Mouse (Mus musculus) urinary bladder, postnatal 25 days (tissue): ENCODE data around the gene Xpo6.
A peak's percentile ranks its signal among the peaks of the same experiment; 100 is the strongest.

Experiments used
- DNase-seq: peaks from one replicate; pipeline ENCODE4 v3.0.0; 2022; ENCODE audit warnings: low spot score

The Xpo6 gene

DNA sequence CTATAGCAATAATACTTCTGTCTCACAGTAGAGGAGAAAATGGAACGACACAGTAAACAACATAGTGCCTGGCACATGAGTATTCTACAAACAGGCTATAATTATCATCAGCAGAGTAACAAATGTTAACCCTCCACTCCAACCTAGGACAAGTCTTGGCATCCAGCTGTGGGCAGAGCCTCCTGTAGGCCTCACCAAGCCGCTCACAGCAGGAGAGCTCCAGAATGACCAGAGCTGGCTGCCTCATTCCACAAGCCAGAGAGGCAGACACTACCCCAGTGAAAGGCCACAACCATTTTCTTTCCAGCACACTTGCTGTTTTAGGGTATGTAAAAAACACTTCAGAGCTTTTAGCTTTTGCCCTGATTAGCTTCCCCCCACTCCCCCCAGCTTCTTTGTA is 72.6 kb downstream of the Xpo6 start:
- DNase-seq, result no peak

DNA sequence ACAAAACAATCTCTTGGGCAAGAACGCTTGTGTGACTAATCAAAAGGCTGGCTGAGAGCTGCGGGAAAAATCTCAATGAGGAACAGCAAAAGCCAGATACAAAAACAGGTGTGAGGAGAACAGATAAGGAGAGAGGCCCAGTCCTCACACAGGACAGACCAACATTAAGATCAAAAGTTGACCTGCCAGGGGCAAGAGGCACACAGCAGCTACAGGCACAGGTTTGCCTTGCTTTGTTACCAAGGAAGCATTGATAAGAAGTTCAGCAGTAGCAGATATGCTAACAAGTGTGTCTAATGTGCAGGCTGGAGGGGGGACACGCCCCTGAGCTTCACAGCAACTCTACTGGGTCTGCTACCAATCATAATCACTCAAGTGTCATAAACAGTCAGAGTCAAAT is 73.8 kb downstream of the Xpo6 start:
- no peak for DNase-seq

DNA sequence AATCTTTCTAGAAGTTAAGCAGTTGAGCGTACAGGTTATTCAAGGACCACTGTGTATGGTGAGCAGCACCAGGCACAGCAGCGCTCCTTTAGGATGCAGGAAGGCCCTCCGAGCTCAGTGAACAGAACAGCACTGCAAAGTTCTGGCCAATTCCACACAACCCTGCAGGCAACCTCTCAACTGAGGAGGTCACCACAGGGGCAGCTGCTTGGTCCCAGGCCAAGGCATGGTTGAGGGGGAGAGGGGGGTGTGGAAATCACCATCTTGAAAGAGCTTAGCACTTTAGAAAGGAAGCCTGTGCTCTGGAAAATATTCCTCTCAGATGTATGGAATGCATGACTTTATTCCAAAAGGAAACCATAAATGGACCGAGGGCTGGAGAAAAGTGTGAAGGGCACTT is 78.8 kb downstream of the Xpo6 start:
- DNase-seq, result no peak

DNA sequence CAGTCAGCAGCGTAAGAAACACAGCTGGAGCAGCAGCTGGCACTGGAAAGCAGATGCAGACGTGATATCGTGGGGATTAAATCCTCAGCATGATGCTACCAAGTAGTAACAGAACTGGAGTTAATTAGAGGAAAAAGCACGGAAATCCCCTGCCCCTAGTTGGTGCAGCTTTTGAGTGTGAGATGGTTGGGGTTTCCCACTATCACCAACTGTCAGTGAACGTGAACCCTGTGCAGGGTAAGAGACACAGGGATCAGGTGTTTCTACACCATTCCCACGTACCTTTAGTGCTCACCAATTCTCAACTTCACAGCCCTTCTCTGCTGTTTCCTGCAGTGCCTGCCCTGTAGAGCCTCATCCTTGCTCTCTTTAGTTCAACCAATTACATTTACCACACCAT is 80.5 kb downstream of the Xpo6 start:
- no peak for DNase-seq

DNA sequence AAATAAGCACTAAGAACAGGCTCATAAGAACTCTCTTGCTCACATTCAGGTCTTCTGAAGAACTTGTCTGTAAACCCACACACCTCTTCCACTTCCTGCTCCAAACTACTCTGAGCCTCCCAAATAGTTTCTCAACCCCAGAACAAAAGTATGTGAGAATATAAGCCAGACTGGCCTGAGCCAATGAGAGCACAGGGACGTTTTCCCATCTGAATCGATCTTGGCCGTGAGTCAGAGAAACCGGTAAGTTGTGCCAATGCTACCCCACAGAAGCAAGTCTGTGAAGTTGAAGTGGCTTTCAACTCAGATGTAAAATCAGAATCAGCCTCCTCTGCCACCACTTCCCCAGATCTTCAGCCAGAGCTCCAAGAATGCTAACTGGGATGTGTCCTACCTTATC is 87.0 kb downstream of the Xpo6 start:
- DNase-seq, result no peak

DNA sequence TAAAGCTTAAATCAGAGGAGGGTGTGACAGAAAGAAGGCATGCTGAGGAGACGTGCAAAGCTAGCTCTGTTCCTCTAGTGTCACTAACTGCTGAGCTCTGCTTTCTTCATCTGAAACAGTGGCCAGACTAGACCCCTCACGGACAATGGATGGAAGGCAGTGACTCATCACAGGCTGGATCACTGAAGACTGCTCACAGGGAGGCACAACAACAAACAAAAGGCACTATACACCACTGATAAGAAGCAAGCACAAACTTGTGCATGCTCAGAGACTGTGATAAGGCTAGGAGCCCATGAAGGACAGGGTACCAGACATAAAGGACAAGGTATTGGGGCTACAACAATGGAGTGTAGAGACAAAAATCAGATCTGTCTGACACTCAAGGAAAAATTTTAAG is 89.1 kb downstream of the Xpo6 start:
- no peak for DNase-seq

DNA sequence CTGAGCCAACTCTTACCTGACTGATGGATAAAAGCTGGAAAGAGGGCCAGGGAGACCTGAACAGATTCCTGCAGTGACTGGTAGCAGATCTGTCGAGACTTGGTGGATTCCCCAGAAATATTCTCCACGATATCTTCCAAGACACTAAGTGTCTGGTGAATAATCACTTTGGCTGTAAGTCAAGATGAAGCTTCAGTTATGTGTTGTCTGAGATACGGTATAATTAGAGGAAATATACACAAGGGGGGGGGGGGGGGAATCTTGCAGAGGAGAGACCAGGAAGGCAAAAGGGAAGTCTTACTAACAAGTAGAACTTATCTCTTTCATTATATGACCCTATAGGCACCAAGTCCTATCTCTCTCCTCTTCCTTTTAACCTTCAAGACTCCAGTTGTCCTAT is 90.4 kb downstream of the Xpo6 start:
- DNase-seq, result no peak

DNA sequence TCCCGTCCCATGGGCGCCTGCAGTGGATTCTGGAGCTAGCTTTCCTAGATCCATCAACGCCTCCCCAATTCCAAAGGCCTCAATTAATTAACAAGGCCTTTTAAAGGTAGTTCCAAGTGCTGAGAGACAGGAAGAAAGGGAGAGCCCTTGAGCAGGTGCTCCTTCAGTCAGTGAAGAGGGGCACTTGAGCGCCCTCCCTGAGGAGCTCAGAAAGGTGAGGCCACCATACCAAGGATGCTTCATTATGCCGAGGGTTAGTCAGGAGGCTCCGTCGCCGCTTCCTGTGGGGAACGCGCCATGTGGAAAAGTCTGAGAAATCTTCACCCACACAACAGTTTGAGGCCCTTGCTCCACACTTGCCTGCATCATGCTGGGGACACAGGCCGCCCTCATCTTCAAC is 99.9 kb downstream of the Xpo6 start:
- no peak for DNase-seq

DNA sequence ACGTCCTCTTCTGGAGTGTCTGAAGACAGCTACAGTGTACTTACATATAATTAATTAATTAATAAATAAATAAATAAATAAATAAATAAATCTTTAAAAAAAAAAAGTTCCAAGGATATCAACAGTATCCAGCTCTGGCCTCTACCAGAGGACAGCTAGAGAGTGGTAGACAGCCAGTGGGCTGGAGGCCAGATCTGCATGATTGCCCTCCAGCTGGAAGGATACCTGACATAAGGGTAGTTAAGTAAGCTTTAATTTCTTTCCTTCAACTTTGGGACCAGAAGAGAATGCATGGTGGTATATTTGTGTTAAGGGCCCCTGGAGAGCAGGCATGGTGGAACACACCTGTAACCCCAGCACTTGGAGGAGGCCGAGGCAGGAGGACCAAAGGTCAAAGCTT is 100.5 kb downstream of the Xpo6 start:
- no peak for DNase-seq

DNA sequence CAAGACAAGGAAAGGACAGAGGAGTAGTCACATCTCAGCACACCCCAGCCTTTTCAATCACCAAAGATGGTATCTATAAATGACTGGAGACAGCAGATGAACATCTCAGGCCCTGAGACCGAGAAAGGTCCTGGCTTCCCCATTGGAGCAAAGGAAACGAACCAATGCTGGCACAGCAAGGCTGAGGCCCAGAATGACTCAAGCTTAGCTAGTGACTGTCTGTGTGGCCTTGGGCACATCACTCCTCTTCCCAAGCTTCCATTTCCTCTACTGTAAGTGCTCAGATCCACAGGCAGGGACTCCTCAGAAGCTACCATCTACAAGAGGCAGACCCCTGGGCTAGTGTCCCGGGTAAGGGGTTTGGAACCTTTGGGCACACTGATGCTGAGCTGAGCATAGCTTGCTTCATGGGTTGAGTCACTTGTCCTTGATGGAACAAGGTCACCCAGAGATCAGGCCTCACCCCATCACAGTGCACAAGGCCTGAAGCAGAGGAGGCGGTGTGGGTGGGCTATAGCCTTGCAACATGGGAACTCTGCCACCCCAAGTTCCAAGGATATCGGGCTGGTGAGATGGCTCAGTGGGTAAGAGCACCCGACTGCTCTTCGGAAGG is 101.0 kb downstream of the Xpo6 start:
- no peak for DNase-seq

DNA sequence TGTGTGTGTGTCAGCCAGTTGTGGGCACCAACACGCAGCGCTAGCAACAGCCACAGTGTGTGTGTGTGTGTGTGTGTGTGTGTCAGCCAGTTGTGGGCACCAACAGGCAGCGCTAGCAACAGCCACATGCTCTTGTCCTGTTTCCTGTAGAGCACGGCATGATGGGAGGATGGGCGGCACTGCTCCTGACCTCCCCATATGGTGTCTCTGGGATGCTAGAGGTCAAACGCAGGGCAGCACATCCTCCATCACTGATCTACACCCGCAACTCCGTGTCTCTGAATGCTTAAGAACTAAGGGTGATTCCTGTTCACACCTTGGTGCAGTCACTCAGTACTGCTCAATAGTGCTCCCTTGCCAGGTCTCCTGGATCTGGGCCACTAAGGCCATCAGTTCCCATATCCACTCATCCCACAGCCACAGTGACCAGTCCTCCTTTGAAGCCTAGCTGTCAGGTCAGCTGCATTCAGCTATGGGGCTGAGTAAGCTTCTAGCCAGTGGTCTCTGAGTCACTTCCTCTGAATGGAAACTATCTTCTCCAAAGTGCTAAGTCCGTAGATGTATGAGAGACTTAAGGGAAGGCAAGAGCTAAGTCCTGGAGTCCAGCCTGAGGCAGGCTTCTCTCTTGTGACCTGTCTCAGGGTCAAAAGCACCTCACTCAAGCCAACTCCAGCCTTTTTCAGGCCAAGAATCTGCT is 102.9 kb downstream of the Xpo6 start:
- DNase-seq, result no peak

DNA sequence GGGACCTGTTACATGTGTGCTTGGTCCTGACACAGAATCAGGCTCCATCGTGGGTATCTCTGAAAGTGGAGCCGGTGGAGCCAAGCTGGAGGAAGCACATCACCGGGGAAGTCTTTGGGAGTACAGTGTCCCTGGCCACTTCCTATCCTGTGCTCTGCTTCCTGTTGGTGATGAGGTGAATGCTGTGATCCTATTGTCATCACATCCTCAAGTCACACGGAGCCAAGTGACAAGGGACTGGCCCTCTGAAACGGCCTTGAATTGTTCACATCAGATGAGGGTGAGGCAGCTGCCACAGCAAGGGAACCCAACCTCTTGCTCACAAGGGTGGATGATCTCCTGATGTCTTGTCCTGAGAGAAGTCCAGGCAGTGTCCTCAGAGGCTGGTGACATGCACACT is 103.7 kb downstream of the Xpo6 start:
- DNase-seq, result no peak

DNA sequence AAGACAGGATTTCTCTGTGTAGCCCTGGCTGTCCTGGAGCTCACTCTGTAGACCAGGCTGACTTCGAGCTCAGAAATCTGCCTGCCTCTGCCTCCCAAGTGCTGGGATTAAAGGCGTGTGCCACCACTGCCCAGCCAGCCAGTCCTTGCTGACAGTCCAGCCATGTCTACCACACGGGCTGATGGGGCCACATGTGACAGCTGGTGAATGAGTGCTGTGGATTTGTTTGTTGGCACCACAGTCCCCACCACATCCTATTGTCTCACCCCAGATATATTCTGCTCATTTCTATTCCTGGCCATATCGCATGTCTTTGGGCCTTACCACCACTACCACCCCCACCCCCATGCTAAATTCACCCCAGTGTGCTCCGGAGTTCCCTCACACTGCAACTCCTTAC is 105.6 kb downstream of the Xpo6 start:
- DNase-seq, result no peak

DNA sequence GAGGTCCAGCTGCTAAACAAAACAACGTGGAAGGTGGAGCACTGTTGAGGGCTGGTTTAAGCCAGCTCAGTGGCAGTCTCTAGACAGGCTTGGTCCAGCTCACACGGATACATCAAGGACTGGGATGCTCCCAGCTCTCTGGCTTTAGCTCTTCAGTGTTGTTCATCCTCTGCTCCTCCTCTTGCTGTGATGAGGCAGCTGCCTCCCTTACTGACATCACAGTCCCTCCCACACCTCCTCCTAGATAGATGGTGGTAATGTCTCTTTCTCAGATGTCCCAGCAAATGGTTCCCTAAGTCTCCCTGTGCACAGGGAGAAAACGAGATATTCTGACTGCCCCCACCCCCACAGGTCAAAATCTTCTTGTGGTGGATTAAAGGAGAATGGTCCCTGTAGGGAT is 107.1 kb downstream of the Xpo6 start:
- no peak for DNase-seq

DNA sequence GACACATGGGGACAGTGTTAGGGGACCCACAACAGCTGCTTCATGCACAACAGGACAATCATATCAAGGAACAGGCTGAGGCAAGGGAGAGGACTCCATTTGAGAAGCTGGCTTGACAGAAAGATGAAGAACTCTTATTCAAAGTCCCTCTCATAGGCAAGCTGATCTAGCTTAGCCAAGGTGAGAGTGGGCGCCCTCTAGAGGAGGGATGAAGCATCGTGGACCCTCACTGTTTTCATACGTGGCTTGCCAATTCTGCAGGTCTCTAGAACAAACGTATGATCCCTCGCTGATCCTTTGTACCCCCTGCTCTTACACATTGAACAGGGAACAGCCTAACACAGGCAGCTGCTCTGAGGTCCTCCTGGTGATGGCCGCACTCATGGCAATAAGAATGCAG is 110.5 kb downstream of the Xpo6 start:
- DNase-seq, result peak; percentile 45

DNA sequence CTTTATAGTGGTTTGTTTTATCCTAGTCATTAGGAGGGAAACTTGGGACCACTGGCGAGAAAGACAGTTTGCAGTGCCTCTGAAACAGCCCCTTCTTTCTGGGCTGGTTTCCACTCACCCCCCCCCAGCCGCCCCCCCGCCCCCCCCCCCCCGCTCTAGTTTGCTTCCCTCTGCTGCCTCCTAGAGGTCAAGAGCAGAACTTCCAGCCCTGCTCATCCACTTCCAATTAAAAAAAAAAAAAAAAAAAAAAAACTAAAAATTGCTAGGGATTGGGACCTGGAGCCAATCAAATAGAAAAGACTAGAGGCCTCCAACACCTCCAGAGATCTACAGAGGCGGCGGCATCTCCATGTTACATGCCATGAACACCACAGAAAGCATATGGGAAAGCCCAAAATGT is 112.1 kb downstream of the Xpo6 start:
- no peak for DNase-seq

DNA sequence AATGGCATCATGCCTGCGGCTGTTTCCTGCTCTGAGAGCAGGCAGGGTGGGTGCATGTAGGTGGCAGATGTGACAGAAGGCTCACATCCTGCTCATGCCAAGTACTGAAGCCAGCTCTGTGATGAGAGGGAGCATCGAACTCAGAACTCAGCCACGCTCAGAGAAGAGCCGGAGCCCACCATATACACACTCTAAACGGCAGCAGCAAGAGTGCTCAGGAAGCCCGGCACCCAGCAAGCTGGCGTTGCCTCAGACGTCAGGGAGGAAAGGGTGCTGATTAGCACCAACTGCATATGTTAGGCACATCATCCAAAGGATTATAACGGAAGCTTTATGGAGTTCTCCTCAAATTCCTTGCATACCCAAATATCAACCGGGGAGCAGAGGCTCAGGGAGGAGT is 112.7 kb downstream of the Xpo6 start:
- DNase-seq, result no peak

DNA sequence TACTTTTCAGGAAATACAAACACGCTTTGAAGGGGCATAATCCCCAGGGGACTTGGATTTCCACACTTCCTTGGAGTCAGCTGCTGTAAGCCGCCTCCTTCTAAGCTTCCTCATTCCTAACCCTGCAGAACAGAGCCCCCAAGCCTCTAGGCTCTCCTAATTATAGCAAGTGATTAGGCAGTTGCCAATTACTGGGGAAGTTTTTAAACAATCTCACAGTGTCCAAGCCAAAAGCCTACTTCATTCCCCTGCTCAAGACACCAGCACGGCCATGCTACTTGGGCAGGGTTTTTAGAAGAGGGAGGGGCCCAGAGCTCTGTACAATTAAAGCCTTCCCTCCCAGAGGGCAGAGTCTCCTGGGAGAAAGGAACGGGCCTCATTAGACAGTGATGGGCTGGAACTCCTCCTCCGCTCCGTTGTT is 114.0 kb downstream of the Xpo6 start:
- DNase-seq, result no peak

DNA sequence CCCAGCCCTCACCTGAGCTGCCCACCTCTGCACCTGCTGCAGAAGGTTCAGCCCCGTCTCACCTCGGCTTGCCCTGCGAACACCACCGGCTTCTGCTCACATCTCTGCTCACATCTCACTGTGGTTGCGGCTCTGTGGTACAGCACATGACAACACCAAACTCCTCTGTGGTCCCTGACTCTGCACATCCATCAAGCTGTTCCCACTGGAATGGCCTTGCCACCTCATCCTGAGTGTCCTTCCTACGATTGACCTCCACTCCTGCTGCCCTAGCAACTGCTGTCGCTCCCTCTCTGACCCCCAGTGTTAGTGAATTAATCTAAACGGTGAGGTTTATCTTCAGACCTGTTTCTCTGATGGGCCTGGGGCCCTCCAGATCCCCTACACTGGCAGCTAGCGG is 115.1 kb downstream of the Xpo6 start:
- DNase-seq, result no peak

DNA sequence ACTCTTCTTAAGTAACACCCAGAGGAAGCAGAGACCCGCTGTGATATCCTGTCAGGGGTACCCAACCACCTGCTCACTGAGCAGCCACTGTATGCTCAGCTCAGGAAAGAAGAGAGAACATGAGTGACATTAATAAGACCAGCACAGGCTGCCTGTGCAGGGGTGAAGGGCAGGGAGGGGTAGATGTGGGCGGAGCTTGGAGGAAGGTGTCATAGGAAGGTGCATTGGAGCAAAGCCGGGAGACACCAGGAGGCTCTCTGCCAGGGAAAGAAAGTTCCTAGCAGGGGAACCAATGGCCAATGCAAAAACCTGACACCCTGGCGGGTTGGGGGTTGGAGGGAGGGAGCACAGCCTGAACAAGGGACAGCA is 116.3 kb downstream of the Xpo6 start:
- no peak for DNase-seq

DNA sequence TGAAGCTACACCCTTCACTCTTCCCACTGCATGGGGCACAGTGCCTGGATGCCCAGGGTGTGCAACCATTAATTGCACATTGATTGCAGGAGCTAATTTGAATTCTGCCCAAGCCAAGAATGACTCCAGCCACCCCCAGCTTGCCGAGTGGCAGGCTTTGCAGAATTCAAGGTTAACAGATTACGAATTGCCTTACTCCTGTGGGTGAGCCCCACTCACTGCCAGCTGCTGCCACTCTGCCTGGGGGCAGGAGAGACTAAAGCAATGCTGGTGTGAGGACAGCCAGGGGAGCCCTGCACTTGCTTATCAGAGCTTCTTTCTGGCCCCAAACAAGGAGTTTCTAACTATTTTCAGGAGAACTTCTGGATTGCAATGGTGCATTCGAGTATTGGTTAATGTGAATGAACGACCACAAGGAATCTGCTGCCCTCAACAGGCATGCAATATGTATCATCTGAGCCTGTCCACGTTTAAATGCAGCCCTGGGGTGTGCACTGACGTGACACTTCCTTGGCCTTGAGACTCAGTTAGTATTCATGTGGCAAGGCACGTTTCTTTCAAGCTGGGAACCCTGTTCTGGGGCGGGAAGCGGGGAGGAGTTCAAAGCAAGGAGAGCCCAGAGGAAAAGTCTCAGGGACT is 116.8 kb downstream of the Xpo6 start:
- DNase-seq, result no peak

DNA sequence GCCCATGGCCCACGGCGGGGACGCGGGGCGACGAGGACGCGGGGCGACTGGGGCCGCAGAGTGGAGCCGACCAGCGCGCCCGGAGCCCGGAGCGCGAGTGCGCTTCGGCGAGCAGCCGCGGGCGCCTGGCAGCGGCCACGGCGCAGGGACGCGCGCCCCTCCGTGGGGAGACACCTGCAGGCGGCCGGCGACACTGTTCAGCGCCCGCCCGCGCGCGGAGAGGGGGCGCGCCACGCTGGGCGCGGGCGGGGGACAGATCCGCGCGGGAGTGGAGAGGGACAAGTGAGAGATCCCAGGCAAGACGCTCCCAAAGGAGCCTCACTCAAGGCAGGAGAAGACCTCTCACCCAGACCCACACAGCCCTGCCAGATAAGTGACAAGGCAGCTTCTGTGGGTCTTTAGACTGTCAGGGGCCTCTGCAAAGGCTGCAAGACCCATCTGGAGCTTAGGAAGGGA is 118.0 kb downstream of the Xpo6 start, which contains the start of gene Gsg1l:
Gsg1l (minus strand) TSS at position 126 of the 456 bp plus-strand sequence.
- DNase-seq, result no peak

DNA sequence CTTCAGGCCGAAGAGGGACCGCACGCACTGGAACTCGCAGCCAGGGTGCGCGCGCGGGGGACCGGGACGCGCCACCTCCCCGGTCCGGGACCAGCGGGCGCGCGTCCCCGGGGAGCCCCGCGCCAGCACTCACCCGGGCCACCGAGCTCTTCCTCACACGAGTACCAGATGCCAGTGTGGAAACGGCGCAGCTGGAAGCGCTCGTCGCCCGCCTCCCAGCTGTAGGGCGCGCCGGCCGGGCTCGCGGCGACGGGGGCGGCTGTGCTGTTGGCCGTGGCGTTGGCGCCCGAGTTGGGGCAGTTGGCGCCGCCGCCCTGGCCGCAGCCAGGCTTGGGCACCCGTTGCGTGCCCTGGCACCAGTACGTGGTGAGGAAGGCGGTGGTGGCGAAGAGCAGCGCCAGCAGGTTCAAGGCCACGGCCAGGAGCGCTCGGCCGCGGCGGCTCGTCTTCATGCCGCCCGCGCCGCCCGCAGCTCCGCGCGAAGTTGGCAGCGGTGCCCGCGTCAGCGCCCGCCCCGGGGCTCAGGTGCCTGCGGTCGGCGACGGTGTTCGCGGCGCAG is 118.5 kb downstream of the Xpo6 start:
- DNase-seq, result no peak
